Mouse (Mus musculus) hindbrain, postnatal 0 days (tissue): Measurements from ENCODE around the gene Vps4a. TPM values are rescaled to one million over a fixed set of nuclear protein-coding genes. Genes with fewer than 3 reads are reported as not detected.
A peak's percentile ranks its signal among the peaks of the same experiment; 100 is the strongest.

ENCODE experiments used
- ATAC-seq: fragments of 200-750 bp; cut with Nextera tagmentation; 2 replicates; pipeline ENCODE4 v1.8.0; 2017; ENCODE audit warnings: mild to moderate bottlenecking, moderate TSS enrichment, moderate library complexity
- DNase-seq: peaks from one replicate; pipeline ENCODE4 v3.0.0-alpha.2; 2015; ENCODE audit warnings: low spot score
- H3K27ac ChIP-seq: fragments of 300-500 bp; sonication (generic); 2 replicates; pipeline ENCODE4 v1.5.1; 2014; ENCODE audit warnings: mild to moderate bottlenecking
- H3K27me3 ChIP-seq: fragments of 300-500 bp; sonication (generic); 2 replicates; pipeline ENCODE4 v1.6.1; 2014; ENCODE audit warnings: low read length, mixed read lengths; ENCODE audit not compliant: insufficient read depth
- H3K36me3 ChIP-seq: fragments of 300-500 bp; sonication (generic); 2 replicates; pipeline ENCODE4 v1.6.1; 2014; ENCODE audit warnings: low read length, mixed read lengths; ENCODE audit not compliant: insufficient read depth
- H3K4me1 ChIP-seq: fragments of 300-500 bp; sonication (generic); 2 replicates; pipeline ENCODE4 v1.6.1; 2014; ENCODE audit warnings: antibody characterized with exemption, low read length, mixed read lengths; ENCODE audit not compliant: insufficient read depth
- H3K4me2 ChIP-seq: fragments of 300-500 bp; sonication (generic); 2 replicates; pipeline ENCODE4 v1.6.1; 2014; ENCODE audit warnings: low read depth, mild to moderate bottlenecking, low read length, moderate library complexity, mixed read lengths
- H3K4me3 ChIP-seq: fragments of 300-500 bp; sonication (generic); 2 replicates; pipeline ENCODE4 v1.5.1; 2014; ENCODE audit warnings: low read length
- H3K9ac ChIP-seq: fragments of 300-500 bp; sonication (generic); replicated peaks from 2 replicates; pipeline ENCODE4 v1.6.1; 2014; ENCODE audit warnings: mild to moderate bottlenecking, low read length, moderate library complexity, mixed read lengths
- H3K9me3 ChIP-seq: fragments of 300-500 bp; sonication (generic); 2 replicates; pipeline ENCODE4 v1.6.1; 2016; ENCODE audit warnings: low read length, mixed read lengths
- CTCF ChIP-seq: IDR thresholded peaks from 2 replicates; pipeline ENCODE4 v1.5.1; 2016; ENCODE audit warnings: antibody characterized with exemption, control low read depth, low read depth
- WGBS: fragments of 180-500 bp; shearing (Covaris S2); extraction: QIAGEN DNeasy Blood & Tissue Kit; methylation state at CpG from one replicate; pipeline ENCODE4 v1.1.7; 2014; 5-methylcytosine and 5-hydroxymethylcytosine counted together
- polyA plus RNA-seq: library from polyadenylated mRNA; unstranded; fragments of >200 nt; fragmentation: Nextera tagmentation; extraction: Ambion mirVana; gene quantifications from 2 replicates; pipeline ENCODE4 v1.2.1, GENCODE M21; 2015
- total RNA-seq: library from RNA; depleted of rRNA; stranded (reverse); fragments of >200 nt; gene quantifications from 2 replicates; pipeline ENCODE4 v1.2.3, GENCODE M21; 2014

Vps4a gene
- total and polyA plus RNA-seq, 2 experiments from 2014 or later, result 81.6 to 153 TPM

DNA sequence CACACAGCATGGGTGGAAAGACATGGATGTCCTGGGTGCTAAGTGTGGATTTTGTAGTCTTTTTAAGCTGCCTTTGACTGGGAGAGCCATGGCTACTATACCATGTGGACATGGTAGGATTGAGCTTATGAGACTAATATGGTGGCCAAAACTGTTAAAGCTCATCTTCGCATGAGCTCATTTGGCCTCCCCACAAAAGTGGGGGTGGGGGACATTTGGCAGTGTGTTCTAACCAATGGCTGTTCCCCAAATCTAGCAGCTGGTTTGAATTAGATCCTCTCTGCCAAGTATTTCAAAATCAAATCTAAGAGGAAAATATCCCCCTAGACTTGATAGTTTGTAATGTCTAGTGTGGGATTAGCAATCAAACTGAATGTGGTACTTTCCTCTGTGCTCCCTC lies 32.0 kb upstream of the Vps4a start:
- H3K9me3 ChIP-seq, result no peaks in the 10 kb centered on the region
- no peak overlapping the region for H3K27ac ChIP-seq
- no peaks in the 10 kb centered on the region for H3K27me3 ChIP-seq
- H3K4me3 ChIP-seq, result no peak overlapping the region
- DNase-seq (no peak), ATAC-seq (no peak)
- H3K36me3 ChIP-seq, result no peaks in the 10 kb centered on the region
- 82% methylated on average over 1 of the region's 1 CpGs for WGBS
- no peaks in the 10 kb centered on the region for H3K4me1 ChIP-seq
- no peak overlapping the region for H3K9ac ChIP-seq
- TF ChIP-seq CTCF, result no peak
- no peak overlapping the region for H3K4me2 ChIP-seq

GRCm38 (mm10) chr8:107002532-107002931 lies 28.5 kb upstream of the Vps4a start:
- WGBS, result 34% methylated on average over 5 of the region's 5 CpGs

GRCm38 (mm10) chr8:107007795-107008194 lies 23.2 kb upstream of the Vps4a start:
- Histone ChIP-seq H3K27me3 (no peaks in the 10 kb centered on the region), H3K4me1 (no peaks in the 10 kb centered on the region), H3K4me2 (no peak overlapping the region), H3K9me3 (no peaks in the 10 kb centered on the region), H3K9ac (no peak overlapping the region), H3K4me3 (no peak overlapping the region), H3K36me3 (no peaks in the 10 kb centered on the region), H3K27ac (no peak overlapping the region)
- ATAC-seq, result no peak
- TF ChIP-seq CTCF, result no peak
- WGBS, result 90% methylated on average over 3 of the region's 3 CpGs
- DNase-seq, result no peak

More at GRCm38 (mm10) chr8:107002532-107002931, 28.5 kb upstream of the Vps4a start:
- Histone ChIP-seq H3K4me2 (no peak overlapping the region), H3K4me3 (no peak overlapping the region), H3K27ac (no peak overlapping the region), H3K4me1 (no peaks in the 10 kb centered on the region), H3K9ac (no peak overlapping the region), H3K9me3 (no peaks in the 10 kb centered on the region), H3K27me3 (no peaks in the 10 kb centered on the region), H3K36me3 (no peaks in the 10 kb centered on the region)
- ATAC-seq (peak; percentile 87), DNase-seq (peak; percentile 93)
- peak; percentile 100 for TF ChIP-seq CTCF

GRCm38 (mm10) chr8:107012666-107013065 lies 18.4 kb upstream of the Vps4a start:
- no peak for DNase-seq
- no peak for ATAC-seq
- Histone ChIP-seq H3K4me3 (no peak overlapping the region), H3K36me3 (no peaks in the 10 kb centered on the region), H3K4me2 (no peak overlapping the region), H3K9ac (no peak overlapping the region), H3K4me1 (no peaks in the 10 kb centered on the region), H3K9me3 (no peaks in the 10 kb centered on the region), H3K27me3 (no peaks in the 10 kb centered on the region), H3K27ac (no peak overlapping the region)
- no peak for TF ChIP-seq CTCF
- WGBS, result 73% methylated on average over 2 of the region's 2 CpGs

DNA sequence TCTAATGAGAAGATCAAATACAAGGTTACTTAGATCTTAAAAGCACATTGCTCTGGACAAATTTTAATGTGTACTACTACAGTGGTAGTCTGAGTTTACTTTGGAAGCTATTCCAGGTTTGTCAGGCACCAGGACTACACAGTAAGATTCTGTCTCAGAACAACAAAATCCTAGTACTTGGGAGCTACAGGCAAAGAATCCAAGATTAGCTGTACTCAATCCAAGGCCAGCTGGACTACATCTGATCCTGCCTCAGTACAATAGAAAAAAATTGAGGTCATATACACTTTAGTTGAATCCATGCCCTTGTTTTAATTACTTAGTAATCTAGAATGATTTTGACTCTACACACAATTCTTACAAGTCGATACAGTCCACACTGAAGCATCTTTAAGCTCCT lies 16.1 kb upstream of the Vps4a start:
- no peak for TF ChIP-seq CTCF
- DNase-seq (no peak), ATAC-seq (no peak)
- Histone ChIP-seq H3K4me1 (no peaks in the 10 kb centered on the region), H3K9ac (no peak overlapping the region), H3K4me2 (no peak overlapping the region), H3K36me3 (no peaks in the 10 kb centered on the region), H3K27ac (no peak overlapping the region), H3K27me3 (no peaks in the 10 kb centered on the region), H3K9me3 (no peaks in the 10 kb centered on the region), H3K4me3 (no peak overlapping the region)
- WGBS, result 82% methylated on average over 1 of the region's 1 CpGs

DNA sequence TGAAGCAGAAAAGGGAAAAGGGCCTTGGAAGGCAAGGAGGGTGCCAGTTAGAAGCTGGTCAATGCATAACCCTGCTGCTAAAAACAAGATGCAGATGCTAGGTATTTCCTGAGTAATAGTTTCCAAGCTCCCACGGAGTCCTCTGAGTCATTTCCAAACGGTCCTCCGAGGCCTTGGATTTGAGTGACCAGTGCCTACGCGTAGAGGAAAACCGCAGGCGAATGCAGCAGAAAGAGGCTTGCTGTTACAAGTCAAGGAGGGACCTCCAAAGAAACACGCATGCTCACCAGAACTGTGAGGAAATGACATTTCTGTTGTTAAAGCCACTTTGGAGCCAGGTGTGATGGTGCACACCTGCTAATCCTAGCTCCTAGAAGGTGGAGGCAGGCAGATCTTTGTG lies 7.5 kb upstream of the Vps4a start:
- Histone ChIP-seq H3K4me1 (no peaks in the 10 kb centered on the region), H3K27ac (no peak overlapping the region), H3K4me3 (no peak overlapping the region), H3K9me3 (no peaks in the 10 kb centered on the region), H3K9ac (no peak overlapping the region), H3K36me3 (no peaks in the 10 kb centered on the region), H3K27me3 (no peaks in the 10 kb centered on the region), H3K4me2 (no peak overlapping the region)
- DNase-seq (no peak), ATAC-seq (no peak)
- WGBS, result 94% methylated on average over 8 of the region's 8 CpGs
- TF ChIP-seq CTCF, result no peak

DNA sequence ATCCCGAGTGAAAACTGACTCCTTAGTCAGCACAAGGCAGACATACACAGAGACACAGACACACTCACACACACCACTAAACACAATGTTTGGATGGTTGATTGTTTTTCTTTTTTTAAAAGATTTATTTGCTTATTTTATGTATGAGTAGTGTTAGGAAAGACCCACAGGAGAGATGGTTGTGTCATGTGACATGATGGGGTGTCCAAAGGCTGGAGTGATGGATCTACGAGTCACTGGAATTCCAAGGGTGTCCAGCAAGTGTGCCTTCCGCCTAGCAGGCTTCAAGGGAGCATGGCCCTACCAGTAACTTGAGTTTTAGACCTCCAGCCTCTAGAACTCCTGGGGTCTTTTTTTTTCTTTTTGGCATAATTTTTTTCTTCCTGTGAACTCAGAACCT lies 1.7 kb upstream of the Vps4a start:
- peaks cover 11% of the 10 kb centered on the region; the same call in 1 of the 2 replicates for H3K4me1 ChIP-seq
- H3K27ac ChIP-seq, result no peak overlapping the region
- ATAC-seq (no peak), DNase-seq (no peak)
- no peak overlapping the region for H3K4me3 ChIP-seq
- H3K9me3 ChIP-seq, result no peaks in the 10 kb centered on the region
- no peak overlapping the region for H3K9ac ChIP-seq
- 82% methylated on average over 3 of the region's 3 CpGs for WGBS
- no peaks in the 10 kb centered on the region for H3K27me3 ChIP-seq
- TF ChIP-seq CTCF, result no peak
- H3K4me2 ChIP-seq, result no peak overlapping the region
- H3K36me3 ChIP-seq, result no peaks in the 10 kb centered on the region
